Mouse (Mus musculus): Measurements from ENCODE around the gene Alg12. TPM values are rescaled to one million over a fixed set of nuclear protein-coding genes. Genes with fewer than 3 reads are reported as not detected.

Alg12 gene
- polyA plus RNA-seq, 1 experiment: not detected

DNA sequence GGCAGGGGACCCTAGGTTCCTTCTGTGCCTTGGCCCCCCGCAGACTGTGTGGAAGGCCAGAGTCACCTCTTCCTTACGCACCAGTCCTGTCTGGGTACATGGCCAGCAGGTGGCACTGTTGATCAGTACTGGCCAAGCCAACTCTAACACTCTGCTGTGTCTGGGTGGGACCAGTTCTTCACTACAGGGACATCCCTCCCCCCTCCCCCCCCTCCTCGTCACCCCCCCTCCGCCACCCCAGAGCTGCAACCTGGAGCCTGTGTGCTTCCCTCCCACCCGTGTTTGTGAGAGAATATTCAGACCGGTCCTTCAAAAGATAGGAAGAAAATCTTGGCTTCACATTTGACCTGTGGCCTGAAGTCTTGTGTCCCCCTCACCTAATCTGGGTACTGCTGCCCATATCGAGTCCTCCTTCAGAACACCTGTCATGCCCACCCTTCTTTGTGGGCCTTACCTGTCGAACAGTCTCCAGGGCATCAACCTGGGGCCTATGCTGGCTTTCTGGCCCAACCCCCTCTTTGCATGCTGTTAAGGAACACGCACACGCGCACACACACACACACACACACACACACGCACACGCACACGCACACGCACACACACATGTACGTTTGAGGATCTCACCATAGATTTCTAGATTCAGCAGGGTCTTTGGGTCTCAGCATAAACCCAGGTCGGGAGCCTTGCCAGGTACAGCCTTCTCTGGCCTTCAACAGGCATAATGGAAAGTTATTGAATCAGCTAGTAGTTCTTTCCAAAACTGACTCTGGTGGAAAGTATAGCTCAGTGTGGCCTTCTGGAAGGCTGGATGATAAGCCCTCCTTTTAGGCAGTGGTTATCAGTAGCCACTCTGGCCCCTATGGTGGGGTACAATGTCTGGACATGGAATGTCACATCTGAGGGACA is 9.9 kb upstream of the Alg12 start:
- 53% methylated on average over 17 of the region's 17 CpGs for WGBS
- H3K4me3 ChIP-seq (ENCODE audit: insufficient read depth, low read depth, low read length): no peak overlapping the region
- H3K4me1 ChIP-seq (ENCODE audit: control insufficient read depth, insufficient read depth, low read length): no peaks in the 10 kb centered on the region
- TF ChIP-seq POLR2A (IDR thresholded peaks at IDR 0.05; ENCODE audit: insufficient read depth, low read depth, low read length) (no peak), CTCF (IDR thresholded peaks at IDR 0.05; ENCODE audit: insufficient read depth, low read depth, low read length) (peak; percentile 79)
- H3K27ac ChIP-seq (ENCODE audit: insufficient read depth, low read depth, low read length): no peak overlapping the region

- Histone ChIP-seq H3K4me1 (ENCODE audit: control insufficient read depth, insufficient read depth, low read length) (no peaks in the 10 kb centered on the region), H3K27ac (ENCODE audit: insufficient read depth, low read depth, low read length) (no peak overlapping the region), H3K4me3 (ENCODE audit: insufficient read depth, low read depth, low read length) (no peak overlapping the region)
- no peak for TF ChIP-seq CTCF (IDR thresholded peaks at IDR 0.05; ENCODE audit: insufficient read depth, low read depth, low read length)
- no peak for TF ChIP-seq POLR2A (IDR thresholded peaks at IDR 0.05; ENCODE audit: insufficient read depth, low read depth, low read length)
- WGBS: 34% methylated on average over 9 of the region's 9 CpGs
Observed at GRCm38 (mm10) chr15:88827991-88828799, 9.1 kb upstream of the Alg12 start.

DNA sequence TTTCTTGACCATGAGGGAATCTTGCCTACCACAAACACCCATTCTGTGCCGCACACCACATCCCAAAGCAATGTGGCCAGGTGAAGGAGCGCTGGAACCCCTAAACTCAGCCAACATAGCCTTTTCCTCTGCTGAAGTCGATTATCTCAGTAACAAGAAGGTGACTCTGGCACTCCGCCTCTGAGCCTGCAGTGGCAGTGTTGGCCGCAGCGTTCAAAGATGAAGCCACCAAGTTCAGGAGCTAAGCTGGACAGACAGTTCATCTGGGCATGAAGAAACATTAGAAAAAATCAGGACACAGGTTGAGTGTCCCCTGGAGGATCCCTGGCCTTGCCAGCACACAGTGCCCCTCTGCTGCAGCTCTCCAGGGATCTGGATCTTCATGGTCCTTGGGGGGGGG is 8.3 kb upstream of the Alg12 start:
- no peak overlapping the region for H3K27ac ChIP-seq (ENCODE audit: insufficient read depth, low read depth, low read length)
- WGBS: 92% methylated on average over 6 of the region's 6 CpGs
- H3K4me1 ChIP-seq (ENCODE audit: control insufficient read depth, insufficient read depth, low read length): no peaks in the 10 kb centered on the region
- no peak overlapping the region for H3K4me3 ChIP-seq (ENCODE audit: insufficient read depth, low read depth, low read length)
- TF ChIP-seq POLR2A (IDR thresholded peaks at IDR 0.05; ENCODE audit: insufficient read depth, low read depth, low read length) (no peak), CTCF (IDR thresholded peaks at IDR 0.05; ENCODE audit: insufficient read depth, low read depth, low read length) (no peak)

DNA sequence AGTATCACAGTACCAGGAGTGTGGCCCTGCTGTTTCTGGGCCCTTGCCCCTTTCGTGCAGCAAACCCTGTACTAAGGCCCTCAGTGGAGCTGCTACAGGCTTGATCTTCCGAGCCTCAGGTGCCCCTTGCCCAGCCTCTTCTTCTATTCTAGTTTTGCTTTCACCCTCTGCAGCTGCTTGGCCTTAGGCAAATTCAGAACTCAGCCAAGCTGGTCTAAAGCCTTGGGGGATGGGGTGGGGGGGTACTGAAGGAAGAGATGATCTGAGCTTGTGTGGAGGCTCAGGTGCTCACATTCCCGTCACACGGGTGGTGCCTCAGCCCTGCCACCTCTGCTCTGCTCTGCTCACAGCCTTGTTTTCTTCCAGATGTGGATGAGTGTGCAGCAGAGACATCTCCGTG is 4.3 kb upstream of the Alg12 start:
- Histone ChIP-seq H3K4me3 (ENCODE audit: insufficient read depth, low read depth, low read length) (no peak overlapping the region), H3K4me1 (ENCODE audit: control insufficient read depth, insufficient read depth, low read length) (peaks cover 15% of the 10 kb centered on the region), H3K27ac (ENCODE audit: insufficient read depth, low read depth, low read length) (no peak overlapping the region)
- TF ChIP-seq POLR2A (IDR thresholded peaks at IDR 0.05; ENCODE audit: insufficient read depth, low read depth, low read length) (no peak), CTCF (IDR thresholded peaks at IDR 0.05; ENCODE audit: insufficient read depth, low read depth, low read length) (no peak)
- 93% methylated on average over 5 of the region's 5 CpGs for WGBS

- Histone ChIP-seq H3K4me1 (ENCODE audit: control insufficient read depth, insufficient read depth, low read length) (peaks cover 15% of the 10 kb centered on the region), H3K27ac (ENCODE audit: insufficient read depth, low read depth, low read length) (no peak overlapping the region), H3K4me3 (ENCODE audit: insufficient read depth, low read depth, low read length) (no peak overlapping the region)
- 94% methylated on average over 7 of the region's 7 CpGs for WGBS
- TF ChIP-seq POLR2A (IDR thresholded peaks at IDR 0.05; ENCODE audit: insufficient read depth, low read depth, low read length): no peak
- no peak for TF ChIP-seq CTCF (IDR thresholded peaks at IDR 0.05; ENCODE audit: insufficient read depth, low read depth, low read length)
Observed at GRCm38 (mm10) chr15:88822513-88822912, 3.4 kb upstream of the Alg12 start.

GRCm38 (mm10) chr15:88821403-88821802 is 2.3 kb upstream of the Alg12 start:
- WGBS: 80% methylated on average over 7 of the region's 7 CpGs
- H3K4me3 ChIP-seq (ENCODE audit: insufficient read depth, low read depth, low read length): no peak overlapping the region
- no peak overlapping the region for H3K27ac ChIP-seq (ENCODE audit: insufficient read depth, low read depth, low read length)
- TF ChIP-seq POLR2A (IDR thresholded peaks at IDR 0.05; ENCODE audit: insufficient read depth, low read depth, low read length): no peak
- peaks cover 15% of the 10 kb centered on the region for H3K4me1 ChIP-seq (ENCODE audit: control insufficient read depth, insufficient read depth, low read length)

DNA sequence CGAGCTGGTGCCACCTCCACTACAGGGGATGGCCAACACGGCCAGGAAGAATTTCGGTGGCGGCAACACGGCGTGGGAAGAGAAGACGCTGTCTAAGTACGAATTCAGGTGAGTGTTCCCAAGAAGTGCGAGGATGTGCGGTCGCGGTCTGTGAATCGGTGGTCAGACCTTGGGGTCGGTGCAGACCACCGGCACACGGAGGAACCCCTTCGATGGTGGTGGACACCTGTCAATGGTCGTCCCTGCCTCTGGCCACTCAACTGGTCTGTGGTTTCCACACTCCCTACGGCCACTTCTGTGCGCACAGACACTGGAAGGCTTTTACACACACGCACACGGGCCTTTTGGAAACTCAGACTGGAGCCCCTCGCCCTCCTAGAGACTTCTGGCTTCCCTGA is 787 bp upstream of the Alg12 start:
- no peak overlapping the region for H3K27ac ChIP-seq (ENCODE audit: insufficient read depth, low read depth, low read length)
- no peak for TF ChIP-seq CTCF (IDR thresholded peaks at IDR 0.05; ENCODE audit: insufficient read depth, low read depth, low read length)
- TF ChIP-seq POLR2A (IDR thresholded peaks at IDR 0.05; ENCODE audit: insufficient read depth, low read depth, low read length): no peak

DNA sequence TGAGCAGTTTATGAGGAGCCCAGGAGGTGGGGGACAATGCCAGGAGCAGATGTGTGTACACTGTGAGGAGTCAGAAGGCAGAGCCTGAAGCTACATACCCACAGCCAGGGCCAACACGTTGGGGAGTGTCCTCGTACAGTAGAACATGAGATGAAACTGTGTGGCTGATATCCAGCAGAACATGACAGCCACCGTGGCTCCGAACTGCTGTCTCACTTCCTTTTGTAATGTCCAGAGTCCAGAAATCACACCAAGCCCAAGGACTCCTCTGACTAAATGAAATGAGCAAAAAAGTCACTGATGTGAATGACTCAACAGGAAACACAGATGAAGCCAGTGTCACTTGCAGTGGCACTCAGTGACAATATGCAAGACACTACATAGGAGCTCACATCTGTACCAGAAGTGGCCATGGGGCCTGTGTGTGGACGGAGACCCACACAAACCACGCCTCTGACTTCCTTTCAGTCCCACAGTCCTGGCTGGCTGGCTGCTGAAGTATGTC is 3.9 kb downstream of the Alg12 start:
- peaks cover 5% of the 10 kb centered on the region; the same call in 1 of the 2 replicates for H3K4me1 ChIP-seq (ENCODE audit: control insufficient read depth, insufficient read depth, low read length)
- H3K4me3 ChIP-seq (ENCODE audit: insufficient read depth, low read depth, low read length): no peak overlapping the region
- 91% methylated on average over 6 of the region's 6 CpGs for WGBS
- no peak for TF ChIP-seq POLR2A (IDR thresholded peaks at IDR 0.05; ENCODE audit: insufficient read depth, low read depth, low read length)
- TF ChIP-seq CTCF (IDR thresholded peaks at IDR 0.05; ENCODE audit: insufficient read depth, low read depth, low read length): no peak
- H3K27ac ChIP-seq (ENCODE audit: insufficient read depth, low read depth, low read length): no peak overlapping the region

More for the DNA sequence above, 787 bp upstream of the Alg12 start:
- WGBS: under 1% methylated on average over 23 of the region's 23 CpGs
- peak overlapping the region; percentile 80 for H3K4me3 ChIP-seq (ENCODE audit: insufficient read depth, low read depth, low read length)
- H3K4me1 ChIP-seq (ENCODE audit: control insufficient read depth, insufficient read depth, low read length): peaks cover 15% of the 10 kb centered on the region

Measured in olfactory bulb, adult 2 months (tissue).